Mouse (Mus musculus): ENCODE measurements at regions not wholly inside any gene's neighbourhood (a gene's known extent, or its start where the extent isn't known, plus 50 kb on each side); places are given as distances from the start of the nearest gene placed in this dataset.

- no peak for DNase-seq
These were observed 282.5 kb downstream of the Sox11 start for GRCm38 (mm10) chr12:27059885-27060284.

- no peak for DNase-seq
These were observed 288.0 kb downstream of the Sox11 start for GRCm38 (mm10) chr12:27054411-27054810.

GRCm38 (mm10) chr12:27037922-27038321 lies 304.5 kb downstream of the Sox11 start:
- DNase-seq = no peak

GRCm38 (mm10) chr12:27019751-27020150 lies 322.6 kb downstream of the Sox11 start:
- DNase-seq = no peak

GRCm38 (mm10) chr12:27018366-27018765 lies 324.0 kb downstream of the Sox11 start:
- no peak for DNase-seq

GRCm38 (mm10) chr12:26999287-26999686 lies 343.1 kb downstream of the Sox11 start:
- no peak for DNase-seq

- DNase-seq = no peak
These were observed 365.9 kb downstream of the Sox11 start for GRCm38 (mm10) chr12:26976284-26977065.

GRCm38 (mm10) chr12:26972495-26973113 lies 369.8 kb downstream of the Sox11 start:
- DNase-seq = no peak

GRCm38 (mm10) chr12:26967018-26967737 lies 375.2 kb downstream of the Sox11 start:
- DNase-seq = no peak

GRCm38 (mm10) chr12:26963917-26964316 lies 378.5 kb downstream of the Sox11 start:
- no peak for DNase-seq

- DNase-seq = no peak
These were observed 402.5 kb downstream of the Sox11 start for GRCm38 (mm10) chr12:26939831-26940230.

GRCm38 (mm10) chr12:26937836-26938235 lies 404.5 kb downstream of the Sox11 start:
- peak; percentile 25 for DNase-seq

GRCm38 (mm10) chr12:26936696-26937458 lies 405.5 kb downstream of the Sox11 start:
- DNase-seq = peak; percentile 94

- DNase-seq = no peak
These were observed 412.1 kb downstream of the Sox11 start for GRCm38 (mm10) chr12:26930155-26930867.

GRCm38 (mm10) chr12:26906126-26906525 lies 436.2 kb downstream of the Sox11 start:
- DNase-seq = no peak

GRCm38 (mm10) chr12:26903894-26904272 lies 434.9 kb downstream of the Cmpk2 start:
- no peak for DNase-seq

GRCm38 (mm10) chr12:26903073-26903893 lies 434.3 kb downstream of the Cmpk2 start:
- DNase-seq = no peak

GRCm38 (mm10) chr12:26891190-26891589 lies 422.2 kb downstream of the Cmpk2 start:
- DNase-seq = no peak

GRCm38 (mm10) chr12:26886635-26887014 lies 417.6 kb downstream of the Cmpk2 start:
- DNase-seq = no peak

GRCm38 (mm10) chr12:26885831-26886634 lies 417.0 kb downstream of the Cmpk2 start:
- peak; percentile 4 for DNase-seq

GRCm38 (mm10) chr12:26885083-26885482 lies 416.1 kb downstream of the Cmpk2 start:
- DNase-seq = no peak

Data from cerebellum, adult 9-11 months (tissue).